Mouse (Mus musculus) heart, adult 11 months (tissue): Measurements from ENCODE around the gene Wdr74.
A peak's percentile ranks its signal among the peaks of the same experiment; 100 is the strongest.

Experiments
- DNase-seq: peaks from one replicate; pipeline ENCODE4 v3.0.0; 2022

Wdr74 gene

GRCm38 (mm10) chr19:8735389-8736159 is at the start of gene Wdr74:
Gene Wdr74 (plus strand): TSS chr19:8735827.
- DNase-seq, result peak; percentile 99

- no peak for DNase-seq
Observed at GRCm38 (mm10) chr19:8691871-8692539, 43.6 kb upstream of the Wdr74 start.

GRCm38 (mm10) chr19:8692740-8693139 is 42.9 kb upstream of the Wdr74 start:
- no peak for DNase-seq

- peak; percentile 93 for DNase-seq
Observed at GRCm38 (mm10) chr19:8695330-8695729, 40.3 kb upstream of the Wdr74 start.

GRCm38 (mm10) chr19:8699652-8700051 is 36.0 kb upstream of the Wdr74 start:
- no peak for DNase-seq

GRCm38 (mm10) chr19:8702458-8702857 is 33.2 kb upstream of the Wdr74 start:
- peak; percentile 97 for DNase-seq

- no peak for DNase-seq
Observed at GRCm38 (mm10) chr19:8703571-8703970, 32.1 kb upstream of the Wdr74 start.

GRCm38 (mm10) chr19:8705026-8705708 is 30.5 kb upstream of the Wdr74 start:
- no peak for DNase-seq

- no peak for DNase-seq
Observed at GRCm38 (mm10) chr19:8706132-8706667, 29.4 kb upstream of the Wdr74 start.

GRCm38 (mm10) chr19:8706930-8707329 is 28.7 kb upstream of the Wdr74 start:
- no peak for DNase-seq

- DNase-seq, result peak; percentile 80
Observed at GRCm38 (mm10) chr19:8708954-8709353, 26.7 kb upstream of the Wdr74 start.

GRCm38 (mm10) chr19:8710057-8710456 is 25.6 kb upstream of the Wdr74 start:
- no peak for DNase-seq

- peak; percentile 78 for DNase-seq
Observed at GRCm38 (mm10) chr19:8711506-8711905, 24.1 kb upstream of the Wdr74 start.

GRCm38 (mm10) chr19:8711949-8712869 is 23.4 kb upstream of the Wdr74 start:
- DNase-seq, result peak; percentile 90

- DNase-seq, result peak; percentile 98
Observed at GRCm38 (mm10) chr19:8712870-8713305, 22.7 kb upstream of the Wdr74 start.

- DNase-seq, result peak; percentile 99
Observed at GRCm38 (mm10) chr19:8713306-8713996, 22.2 kb upstream of the Wdr74 start.

GRCm38 (mm10) chr19:8713997-8714652 is 21.5 kb upstream of the Wdr74 start:
- no peak for DNase-seq

- DNase-seq, result peak; percentile 94
Observed at GRCm38 (mm10) chr19:8714653-8715481, 20.8 kb upstream of the Wdr74 start.

GRCm38 (mm10) chr19:8715868-8716766 is 19.5 kb upstream of the Wdr74 start:
- no peak for DNase-seq
